Mouse (Mus musculus): Measurements from ENCODE around the gene Tcf7l1. TPM values are rescaled to one million over a fixed set of nuclear protein-coding genes. Genes with fewer than 3 reads are reported as not detected.

The Tcf7l1 gene
- polyA plus RNA-seq, 1 experiment, result 14.4 TPM

DNA sequence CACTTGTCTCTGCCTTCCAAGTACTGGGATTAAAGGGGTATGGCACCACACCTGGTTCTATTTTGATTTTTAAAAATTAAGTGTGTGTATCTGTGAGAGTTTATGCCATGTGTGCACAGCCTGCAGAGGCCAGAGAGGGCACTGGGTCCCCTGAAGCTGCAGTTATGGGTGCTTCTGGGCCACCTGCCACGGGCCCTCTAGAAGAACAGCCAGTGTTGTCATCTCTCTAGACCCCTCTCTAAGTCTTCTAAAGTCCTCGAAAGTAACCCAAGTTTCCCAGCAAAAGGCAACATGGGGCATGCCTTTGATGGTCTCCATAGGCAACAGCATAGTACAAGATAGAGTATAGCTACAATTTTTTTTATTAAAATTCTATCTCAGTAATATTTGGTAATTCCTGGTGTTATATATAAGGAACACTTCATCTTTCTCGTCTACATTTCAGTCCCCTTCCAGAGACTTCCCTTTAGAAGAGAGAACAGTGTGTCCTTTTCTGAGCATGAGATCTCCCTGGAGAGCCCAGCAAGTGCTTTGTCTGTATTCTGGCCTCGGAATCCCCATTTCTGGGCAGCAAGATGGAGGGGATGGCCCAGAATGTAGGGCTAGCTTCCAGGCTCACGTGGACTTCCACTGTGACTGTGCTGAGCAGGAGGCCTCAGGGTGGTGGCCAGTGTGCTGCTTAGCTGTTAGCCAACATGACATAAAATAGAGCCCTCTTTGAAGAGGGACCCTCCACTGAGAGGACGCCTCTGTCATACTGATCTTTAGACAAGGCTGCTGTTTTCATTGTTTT is 195.8 kb downstream of the Tcf7l1 start:
- DNase-seq (ENCODE audit: low read depth), result no peak

DNA sequence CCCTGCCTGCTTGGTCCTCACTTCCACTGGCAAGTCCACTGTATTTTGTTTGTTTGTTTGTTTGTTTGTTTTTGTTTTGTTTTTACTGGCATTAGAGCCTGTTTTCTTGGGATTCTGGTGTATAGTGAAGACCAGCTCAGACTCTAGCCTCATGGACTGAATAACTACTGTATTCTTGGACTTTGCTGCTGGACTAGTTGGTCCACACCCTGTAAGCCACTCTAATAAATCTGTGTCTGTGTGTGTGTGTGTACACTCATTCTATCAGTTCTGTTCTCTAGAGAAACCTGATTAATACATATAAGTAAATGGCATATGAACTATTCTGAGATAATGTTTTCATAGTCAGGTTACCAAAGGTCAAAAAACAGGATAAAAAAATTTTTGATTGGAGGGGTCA is 198.9 kb downstream of the Tcf7l1 start:
- DNase-seq (ENCODE audit: low read depth), result no peak

DNA sequence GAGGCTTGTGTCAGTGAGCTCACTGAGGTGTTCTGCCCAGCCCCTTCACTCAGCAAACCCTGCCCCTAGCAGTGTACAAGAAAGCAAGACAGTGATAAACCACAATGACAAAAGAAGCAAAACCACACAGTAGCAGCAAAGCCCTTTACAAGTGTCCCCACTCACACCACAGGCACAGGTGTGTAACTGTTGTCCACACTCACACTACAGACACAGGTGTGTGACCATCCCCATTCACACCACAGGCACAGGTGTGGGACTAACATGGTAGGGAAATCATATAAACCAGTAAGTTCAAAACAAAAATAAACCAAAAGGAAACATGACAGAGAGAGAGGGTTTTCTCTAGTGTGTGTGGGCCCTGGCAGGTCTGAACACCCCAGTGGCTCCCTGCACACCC is 200.7 kb downstream of the Tcf7l1 start:
- DNase-seq (ENCODE audit: low read depth), result no peak

DNA sequence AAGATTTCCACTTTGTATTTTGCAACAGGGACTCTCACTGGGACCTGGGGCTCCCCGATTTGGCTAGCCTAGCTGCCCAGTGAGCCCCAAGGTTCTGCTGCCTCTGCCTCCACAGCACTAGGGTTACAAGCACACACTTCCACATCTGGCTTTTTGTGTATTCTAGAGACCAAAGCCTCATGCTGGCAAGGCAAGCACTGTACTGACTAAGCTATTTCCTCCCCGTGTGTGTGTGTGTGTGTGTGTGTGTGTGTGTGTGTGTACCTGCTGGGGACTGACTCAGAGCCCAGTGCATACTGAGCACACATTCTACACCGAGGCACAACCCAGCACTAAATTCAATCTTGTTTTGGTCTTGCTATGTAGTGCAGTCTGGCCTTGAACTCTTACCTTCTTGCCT is 202.4 kb downstream of the Tcf7l1 start:
- DNase-seq (ENCODE audit: low read depth), result no peak

- no peak for DNase-seq (ENCODE audit: low read depth)
Observed at GRCm38 (mm10) chr6:72584154-72584553, 204.9 kb downstream of the Tcf7l1 start.

DNA sequence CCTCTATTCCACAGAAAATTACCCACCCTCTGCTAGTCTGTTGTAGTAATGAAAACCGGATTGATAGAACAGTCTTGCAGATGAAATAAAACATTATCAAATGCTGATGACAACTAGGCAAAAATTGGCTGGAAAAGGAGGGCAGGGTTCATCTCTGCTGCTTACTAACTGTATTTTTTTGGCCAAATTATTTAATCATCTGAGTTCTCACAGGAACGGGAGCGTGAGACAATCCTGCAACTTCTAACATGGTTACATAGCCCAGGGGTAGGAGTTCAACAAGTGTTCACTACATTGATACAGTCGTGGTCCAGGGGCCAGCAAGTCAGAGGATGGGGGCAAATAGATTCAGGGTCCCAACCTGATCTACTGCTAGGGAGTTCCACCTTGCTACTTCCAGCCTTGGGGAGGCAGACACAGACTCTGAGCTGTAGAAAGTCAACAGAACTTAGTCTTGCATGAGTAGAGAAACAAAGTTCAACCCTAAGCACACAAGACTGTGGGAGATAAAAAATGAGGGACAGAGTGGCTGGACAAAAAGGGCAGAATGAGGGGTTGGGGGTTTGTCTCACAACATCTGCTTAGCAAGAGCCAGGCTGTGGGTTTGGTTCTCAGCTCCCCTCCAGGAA is 205.7 kb downstream of the Tcf7l1 start:
- no peak for DNase-seq (ENCODE audit: low read depth)

DNA sequence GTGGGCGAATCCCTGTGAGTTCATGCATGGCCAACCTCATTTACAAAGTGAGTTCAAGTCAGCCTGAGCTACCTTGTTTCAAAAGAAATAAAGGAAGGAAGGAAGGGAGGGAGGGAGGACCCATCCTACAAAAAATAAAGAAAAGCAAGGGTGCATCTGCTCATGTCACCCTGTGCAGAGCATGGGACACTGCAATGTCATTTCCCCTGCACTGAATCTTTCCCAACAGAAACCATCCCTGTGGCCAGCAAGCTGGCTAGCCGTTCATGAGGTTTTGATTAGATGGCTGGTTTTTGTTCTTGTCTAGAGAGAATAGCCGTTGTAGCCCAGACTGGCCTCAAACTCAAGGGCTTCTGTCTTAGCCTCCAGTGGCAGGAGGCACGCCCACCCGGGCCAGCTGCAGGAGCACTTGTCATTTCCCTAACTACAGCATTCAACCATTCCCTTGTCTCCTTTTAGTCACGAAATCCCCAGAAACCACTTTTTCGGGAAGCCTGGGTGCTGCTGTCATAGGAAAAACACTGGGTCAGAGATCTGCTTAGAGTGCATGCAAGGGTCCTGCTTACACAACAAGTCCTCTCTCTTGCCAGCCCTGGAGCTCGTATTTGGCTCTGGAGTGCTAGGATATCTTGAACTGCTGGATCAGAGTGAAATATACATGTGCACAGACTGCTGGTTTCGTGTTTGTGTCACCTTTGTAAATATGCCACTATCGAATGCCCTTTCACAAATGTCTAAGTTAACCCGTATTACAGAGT is 207.2 kb downstream of the Tcf7l1 start:
- no peak for DNase-seq (ENCODE audit: low read depth)

Other genes with a start within 250 kb of the Tcf7l1 start
- gene Capg, start 244.9 kb downstream of the Tcf7l1 start, polyA plus RNA-seq (2012; rRNA removed), result 138 TPM in 2 replicates
- 29.9 and 32.8 TPM in 2 replicates for gene Elmod3, start 190.8 kb downstream of the Tcf7l1 start, polyA plus RNA-seq (2012; rRNA removed)
- gene Retsat, start 190.8 kb downstream of the Tcf7l1 start, polyA plus RNA-seq (2012; rRNA removed), result 55.1 and 64.5 TPM in 2 replicates
- gene Tgoln1, start 172.3 kb downstream of the Tcf7l1 start, polyA plus RNA-seq (2012; rRNA removed), result 66.5 and 75.6 TPM in 2 replicates
- gene Kcmf1, start 110.7 kb upstream of the Tcf7l1 start, polyA plus RNA-seq (2012; rRNA removed), result 79.3 and 93.0 TPM in 2 replicates
- gene Tmsb10, start 169.5 kb upstream of the Tcf7l1 start, polyA plus RNA-seq (2012; rRNA removed), result 39.2 and 41.2 TPM in 2 replicates

All from gonadal fat pad, adult 2 months (tissue).